Mouse (Mus musculus): ENCODE measurements around the gene Celf2. TPM values are rescaled to one million over a fixed set of nuclear protein-coding genes. Genes with fewer than 3 reads are reported as not detected.
A peak's percentile ranks its signal among the peaks of the same experiment; 100 is the strongest.

Celf2 gene
- total and polyA plus RNA-seq, 2 experiments from 2014 or later, result 185 to 205 TPM

DNA sequence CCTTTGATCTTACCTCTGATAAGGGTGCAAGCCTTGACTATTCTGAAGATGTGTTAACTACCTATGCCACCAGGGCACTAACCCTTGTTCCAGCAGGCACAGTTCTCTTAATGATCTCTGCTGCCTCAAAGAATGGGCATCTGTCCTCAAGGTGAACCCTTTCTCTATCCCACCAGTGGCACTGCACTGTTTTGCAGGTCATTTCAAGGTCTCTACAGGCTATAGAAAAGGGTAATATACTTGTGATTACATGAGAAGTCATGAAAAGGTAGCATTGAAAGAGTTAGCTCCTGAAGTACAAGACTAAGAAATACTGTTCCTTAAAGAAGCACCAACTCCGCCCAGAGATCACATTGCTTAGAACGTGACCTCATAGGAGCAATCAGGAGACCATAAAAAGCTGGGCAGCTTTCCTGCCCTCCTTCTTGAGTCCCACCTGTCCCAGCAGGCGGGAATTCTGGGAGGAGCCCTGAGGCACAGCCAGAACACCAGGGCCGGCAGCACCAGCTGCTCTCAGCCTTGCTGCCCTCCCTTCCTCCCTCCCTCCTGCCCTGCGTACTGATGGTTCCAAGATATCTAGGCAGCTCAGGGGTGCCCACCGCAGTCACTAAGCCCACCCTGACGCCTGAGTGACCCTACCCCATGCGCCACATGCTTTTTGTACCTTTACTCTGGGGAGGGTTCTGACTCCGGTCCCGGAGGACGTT is 788.5 kb downstream of the Celf2 start:
- H3K27ac ChIP-seq (ENCODE audit: low read depth, low read length), result peak overlapping the region; percentile 71
- H3K4me3 ChIP-seq (ENCODE audit: low read depth, low read length), result peak overlapping the region; percentile 30
- peak overlapping the region; percentile 58 for H3K4me2 ChIP-seq (ENCODE audit: low read depth)
- ATAC-seq (peak; percentile 35; the same call in 1 of the 2 replicates), DNase-seq (no peak)
- H3K27me3 ChIP-seq (ENCODE audit: insufficient read depth, low read length), result no peaks in the 10 kb centered on the region
- peaks cover 29% of the 10 kb centered on the region for H3K4me1 ChIP-seq (ENCODE audit: insufficient read depth)
- H3K36me3 ChIP-seq (ENCODE audit: insufficient read depth), result no peaks in the 10 kb centered on the region
- no peak for TF ChIP-seq CTCF (IDR thresholded peaks at IDR 0.05; ENCODE audit: low read depth)
- H3K9ac ChIP-seq, result peak overlapping the region; percentile 47; the same call in 1 of the 2 replicates
- WGBS, result 15% methylated on average over 11 of the region's 11 CpGs
- H3K9me3 ChIP-seq (ENCODE audit: low read length), result no peaks in the 10 kb centered on the region

DNA sequence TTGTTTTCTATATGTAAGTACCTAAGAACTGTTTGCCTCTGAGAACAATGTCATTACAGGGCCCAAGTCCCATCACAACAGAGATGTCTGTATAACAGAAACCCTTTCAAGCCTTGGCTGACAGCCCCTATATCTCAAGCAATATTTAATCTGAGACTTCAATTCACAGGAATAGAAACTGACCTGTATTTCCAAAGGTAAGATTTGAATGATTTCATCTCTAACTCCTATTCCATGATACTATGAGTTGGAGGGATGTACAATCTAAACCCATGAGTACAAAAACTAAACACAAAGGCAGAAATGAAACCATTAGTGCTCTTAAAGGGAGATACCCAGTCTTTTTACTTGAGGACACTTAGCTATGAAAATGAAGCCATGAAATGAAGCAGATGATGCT is 790.5 kb downstream of the Celf2 start:
- DNase-seq, result no peak
- Histone ChIP-seq H3K36me3 (ENCODE audit: insufficient read depth) (peaks cover 10% of the 10 kb centered on the region), H3K27me3 (ENCODE audit: insufficient read depth, low read length) (no peaks in the 10 kb centered on the region), H3K9ac (no peak overlapping the region), H3K4me1 (ENCODE audit: insufficient read depth) (peaks cover 29% of the 10 kb centered on the region), H3K4me2 (ENCODE audit: low read depth) (no peak overlapping the region), H3K9me3 (ENCODE audit: low read length) (no peaks in the 10 kb centered on the region), H3K27ac (ENCODE audit: low read depth, low read length) (no peak overlapping the region), H3K4me3 (ENCODE audit: low read depth, low read length) (no peak overlapping the region)
- no peak for TF ChIP-seq CTCF (IDR thresholded peaks at IDR 0.05; ENCODE audit: low read depth)
- no peak for ATAC-seq

DNA sequence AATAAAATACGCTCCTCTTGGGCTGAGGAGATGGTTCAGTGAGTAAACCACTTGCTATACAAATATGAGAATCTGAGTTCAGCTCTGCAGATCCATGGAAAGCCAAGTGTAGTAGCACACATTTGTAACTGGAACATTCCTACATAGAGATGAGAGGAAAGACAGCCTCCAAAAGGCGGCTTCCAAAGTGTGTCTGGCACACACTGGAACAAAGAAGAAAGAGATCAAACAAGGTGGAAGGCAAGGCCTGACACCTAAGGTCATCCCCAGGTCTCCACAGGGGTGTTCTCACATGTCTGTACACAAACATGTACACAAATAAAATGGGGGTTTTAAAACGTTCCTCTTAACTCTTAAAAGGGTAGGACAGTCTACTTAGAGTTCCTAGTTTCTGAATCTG is 791.4 kb downstream of the Celf2 start:
- Histone ChIP-seq H3K4me2 (ENCODE audit: low read depth) (no peak overlapping the region), H3K27me3 (ENCODE audit: insufficient read depth, low read length) (no peaks in the 10 kb centered on the region), H3K4me1 (ENCODE audit: insufficient read depth) (peaks cover 24% of the 10 kb centered on the region), H3K4me3 (ENCODE audit: low read depth, low read length) (no peak overlapping the region), H3K27ac (ENCODE audit: low read depth, low read length) (no peak overlapping the region), H3K9ac (no peak overlapping the region), H3K9me3 (ENCODE audit: low read length) (no peaks in the 10 kb centered on the region), H3K36me3 (ENCODE audit: insufficient read depth) (peaks cover 10% of the 10 kb centered on the region)
- no peak for TF ChIP-seq CTCF (IDR thresholded peaks at IDR 0.05; ENCODE audit: low read depth)
- WGBS, result 75% methylated on average over 3 of the region's 3 CpGs
- DNase-seq (no peak), ATAC-seq (no peak)

DNA sequence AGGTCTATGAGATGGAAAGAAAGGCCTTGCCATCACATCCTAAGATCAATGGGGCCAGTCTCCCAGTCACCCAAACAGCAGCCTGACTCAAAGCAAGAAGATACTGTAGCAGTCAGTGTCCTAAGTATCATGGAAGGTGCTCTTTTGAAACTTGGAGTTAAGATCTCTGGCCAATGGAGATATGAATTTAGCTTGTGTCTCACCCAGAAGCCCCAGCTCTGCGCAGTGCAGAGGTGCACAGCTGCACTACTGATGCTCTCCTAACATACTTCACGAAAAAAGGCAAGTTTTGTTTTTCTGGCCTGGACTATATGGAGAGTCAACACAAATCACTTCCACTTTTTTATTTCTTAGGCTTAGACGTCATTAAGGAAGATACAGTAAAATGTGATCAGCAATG is 793.8 kb downstream of the Celf2 start:
- WGBS, result 93% methylated on average over 3 of the region's 3 CpGs
- DNase-seq (no peak), ATAC-seq (no peak)
- Histone ChIP-seq H3K9ac (no peak overlapping the region), H3K9me3 (ENCODE audit: low read length) (no peaks in the 10 kb centered on the region), H3K27ac (ENCODE audit: low read depth, low read length) (no peak overlapping the region), H3K4me1 (ENCODE audit: insufficient read depth) (peaks cover 4% of the 10 kb centered on the region; the same call in 1 of the 2 replicates), H3K4me2 (ENCODE audit: low read depth) (no peak overlapping the region), H3K27me3 (ENCODE audit: insufficient read depth, low read length) (no peaks in the 10 kb centered on the region), H3K4me3 (ENCODE audit: low read depth, low read length) (no peak overlapping the region), H3K36me3 (ENCODE audit: insufficient read depth) (peaks cover 10% of the 10 kb centered on the region)
- no peak for TF ChIP-seq CTCF (IDR thresholded peaks at IDR 0.05; ENCODE audit: low read depth)

DNA sequence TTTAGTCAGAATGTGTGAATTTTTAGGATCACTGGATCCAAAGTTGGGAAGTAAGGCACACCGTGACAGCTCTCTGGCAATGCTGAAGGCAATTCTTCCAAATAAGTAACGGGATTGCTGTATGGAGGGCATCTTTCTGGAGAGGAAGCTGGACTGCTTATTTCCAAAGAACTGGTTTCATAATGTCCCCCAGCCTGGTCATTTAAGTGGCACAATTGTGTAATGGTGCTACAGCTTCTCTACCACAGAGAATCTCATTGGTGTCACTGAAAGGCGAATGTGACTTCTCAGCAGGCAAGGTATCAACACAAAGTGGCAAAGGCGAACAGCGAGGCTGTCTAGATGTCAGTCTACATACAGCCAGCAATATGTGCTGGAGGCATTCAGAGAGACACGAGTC is 795.8 kb downstream of the Celf2 start:
- no peaks in the 10 kb centered on the region for H3K9me3 ChIP-seq (ENCODE audit: low read length)
- H3K4me1 ChIP-seq (ENCODE audit: insufficient read depth), result no peaks in the 10 kb centered on the region
- H3K27ac ChIP-seq (ENCODE audit: low read depth, low read length), result no peak overlapping the region
- ATAC-seq, result no peak
- no peak overlapping the region for H3K9ac ChIP-seq
- no peak for DNase-seq
- H3K27me3 ChIP-seq (ENCODE audit: insufficient read depth, low read length), result no peaks in the 10 kb centered on the region
- H3K4me2 ChIP-seq (ENCODE audit: low read depth), result no peak overlapping the region
- WGBS, result 70% methylated on average over 6 of the region's 6 CpGs
- H3K36me3 ChIP-seq (ENCODE audit: insufficient read depth), result peaks cover 10% of the 10 kb centered on the region
- no peak for TF ChIP-seq CTCF (IDR thresholded peaks at IDR 0.05; ENCODE audit: low read depth)
- no peak overlapping the region for H3K4me3 ChIP-seq (ENCODE audit: low read depth, low read length)

DNA sequence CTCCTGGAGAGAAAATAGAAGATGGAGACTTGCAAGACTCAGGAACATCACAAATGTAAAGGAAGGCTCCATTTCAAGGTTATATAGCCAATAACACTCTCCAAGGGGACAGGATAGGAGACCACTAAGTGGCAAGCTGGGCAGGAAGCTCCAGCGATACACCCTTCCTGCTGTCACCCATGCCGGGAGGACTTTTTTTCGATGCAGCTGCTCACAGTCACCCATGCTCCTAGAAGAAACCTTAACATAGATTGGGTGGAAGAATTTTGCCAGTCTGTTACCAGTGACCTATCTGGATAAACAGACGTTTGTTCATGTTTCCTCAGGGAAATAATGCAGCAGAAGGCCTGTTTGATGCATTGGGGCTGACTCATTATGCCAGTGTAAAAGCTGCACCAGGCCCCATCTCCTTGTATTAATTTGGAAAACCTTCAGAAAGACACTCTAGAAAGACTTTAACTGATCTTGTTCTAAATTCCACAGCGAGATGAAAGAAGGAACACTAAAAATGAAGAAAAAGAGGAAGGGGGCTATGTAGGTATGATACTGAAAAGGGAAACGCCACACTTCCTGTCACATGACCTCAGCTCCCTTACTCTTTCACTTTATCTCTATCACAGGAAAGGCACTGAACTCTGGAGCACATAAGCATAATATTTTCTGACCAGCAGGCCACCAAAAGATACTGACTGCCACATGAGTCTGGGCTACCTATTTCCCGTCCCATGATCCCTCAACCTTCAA is 798.5 kb downstream of the Celf2 start:
- H3K4me3 ChIP-seq (ENCODE audit: low read depth, low read length), result no peak overlapping the region
- DNase-seq, result no peak
- no peaks in the 10 kb centered on the region for H3K9me3 ChIP-seq (ENCODE audit: low read length)
- H3K4me2 ChIP-seq (ENCODE audit: low read depth), result no peak overlapping the region
- H3K4me1 ChIP-seq (ENCODE audit: insufficient read depth), result peaks cover 15% of the 10 kb centered on the region; the same call in 1 of the 2 replicates
- H3K36me3 ChIP-seq (ENCODE audit: insufficient read depth), result peaks cover 14% of the 10 kb centered on the region
- no peak for TF ChIP-seq CTCF (IDR thresholded peaks at IDR 0.05; ENCODE audit: low read depth)
- H3K27ac ChIP-seq (ENCODE audit: low read depth, low read length), result no peak overlapping the region
- no peak for ATAC-seq
- H3K27me3 ChIP-seq (ENCODE audit: insufficient read depth, low read length), result no peaks in the 10 kb centered on the region
- H3K9ac ChIP-seq, result no peak overlapping the region
- WGBS, result 87% methylated on average over 7 of the region's 7 CpGs

DNA sequence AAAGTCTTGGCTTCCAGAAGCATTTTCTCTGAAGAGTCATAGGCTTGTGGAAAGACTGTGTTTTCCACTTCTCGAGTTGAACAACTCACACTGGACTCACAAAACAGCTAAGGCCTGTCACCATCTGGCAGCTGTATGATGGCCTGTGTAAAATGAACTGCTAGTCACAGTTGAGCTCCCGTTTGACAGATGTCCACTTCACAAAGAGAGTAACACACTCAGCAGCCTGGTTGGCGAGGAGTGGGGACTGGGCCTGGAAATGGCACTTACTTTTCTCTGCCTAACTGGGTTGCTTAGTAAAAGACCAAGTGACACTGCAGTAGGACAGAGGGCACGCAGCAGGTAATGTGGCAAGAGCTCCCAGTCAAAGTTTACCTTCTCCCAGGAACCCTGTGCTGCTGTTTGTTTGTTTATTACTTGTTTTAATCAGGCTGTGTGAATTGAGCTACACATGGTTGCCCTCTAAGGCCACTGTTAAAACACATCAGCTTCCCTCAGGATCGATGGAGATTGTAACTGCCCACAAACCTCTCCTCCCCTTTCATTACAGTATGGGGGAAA is 801.3 kb downstream of the Celf2 start:
- H3K4me1 ChIP-seq (ENCODE audit: insufficient read depth), result peaks cover 23% of the 10 kb centered on the region; the same call in 1 of the 2 replicates
- H3K36me3 ChIP-seq (ENCODE audit: insufficient read depth), result peaks cover 9% of the 10 kb centered on the region; the same call in 1 of the 2 replicates
- H3K9ac ChIP-seq, result no peak overlapping the region
- no peak overlapping the region for H3K4me3 ChIP-seq (ENCODE audit: low read depth, low read length)
- H3K4me2 ChIP-seq (ENCODE audit: low read depth), result no peak overlapping the region
- ATAC-seq (0 out of 2 replicates have a peak, but pooled peaks have one; percentile 16), DNase-seq (no peak)
- TF ChIP-seq CTCF (IDR thresholded peaks at IDR 0.05; ENCODE audit: low read depth), result no peak
- H3K27ac ChIP-seq (ENCODE audit: low read depth, low read length), result no peak overlapping the region
- no peaks in the 10 kb centered on the region for H3K9me3 ChIP-seq (ENCODE audit: low read length)
- 37% methylated on average over 5 of the region's 5 CpGs for WGBS
- H3K27me3 ChIP-seq (ENCODE audit: insufficient read depth, low read length), result no peaks in the 10 kb centered on the region
